Mouse (Mus musculus) brain, embryonic 14.5 days (tissue): ENCODE measurements around the gene Smarce1. TPM values are rescaled to one million over a fixed set of nuclear protein-coding genes. Genes with fewer than 3 reads are reported as not detected.
"Not testable (repeated sequence)": the region's sequence is repeated elsewhere in the genome, so short reads cannot be mapped to it uniquely, and the experiment has no call there.

Experiments used
- DNase-seq: peaks from one replicate; pipeline ENCODE4 v3.0.0-alpha.2; 2011; ENCODE audit warnings: low read depth
- CTCF ChIP-seq: fragments of 200-500 bp; IDR thresholded peaks from 2 replicates; pipeline ENCODE4 v1.5.1; 2012; ENCODE audit warnings: inconsistent platforms, mild to moderate bottlenecking, moderate library complexity, borderline replicate concordance; ENCODE audit not compliant: insufficient read depth, insufficient read length; ENCODE audit errors: extremely low read depth
- POLR2A ChIP-seq: fragments of 200-500 bp; IDR thresholded peaks from 2 replicates; pipeline ENCODE4 v1.6.1; 2012; ENCODE audit warnings: mild to moderate bottlenecking, inconsistent platforms, borderline replicate concordance; ENCODE audit not compliant: poor library complexity, insufficient read depth, insufficient read length, severe bottlenecking; ENCODE audit errors: extremely low read depth
- polyA plus RNA-seq: library from polyadenylated mRNA; depleted of rRNA; stranded (reverse); fragments of >200 nt; gene quantifications from 2 replicates; pipeline ENCODE4 v1.2.3, GENCODE M21; 2012

Gene Smarce1
- polyA plus RNA-seq, 1 experiment: 270 TPM

GRCm38 (mm10) chr11:99249115-99249514 lies 18.3 kb upstream of the Smarce1 start:
- no peak for TF ChIP-seq POLR2A
- TF ChIP-seq CTCF: peak; percentile 51; the same call in 1 of the 2 replicates
- no peak for DNase-seq

GRCm38 (mm10) chr11:99247916-99248315 lies 17.1 kb upstream of the Smarce1 start:
- TF ChIP-seq CTCF: no peak
- no peak for TF ChIP-seq POLR2A
- no peak for DNase-seq

GRCm38 (mm10) chr11:99244519-99244918 lies 13.7 kb upstream of the Smarce1 start:
- not testable (repeated sequence) for DNase-seq

- TF ChIP-seq POLR2A: no peak
- no peak for TF ChIP-seq CTCF
- peak; percentile 48 for DNase-seq
Observed at GRCm38 (mm10) chr11:99243820-99244374, 13.1 kb upstream of the Smarce1 start, which contains the start of gene Krt222. Gene Krt222 (minus strand): TSS chr11:99244085.

GRCm38 (mm10) chr11:99243200-99243819 lies 12.5 kb upstream of the Smarce1 start:
- DNase-seq: peak; percentile 10
- no peak for TF ChIP-seq POLR2A
- TF ChIP-seq CTCF: no peak

- DNase-seq: no peak
- no peak for TF ChIP-seq POLR2A
- TF ChIP-seq CTCF: no peak
Observed at GRCm38 (mm10) chr11:99242056-99242455, 11.2 kb upstream of the Smarce1 start.

- TF ChIP-seq CTCF: no peak
- TF ChIP-seq POLR2A: no peak
- DNase-seq: peak; percentile 26
Observed at GRCm38 (mm10) chr11:99238468-99238867, 7.7 kb upstream of the Smarce1 start.

- TF ChIP-seq CTCF (no peak), POLR2A (no peak)
- peak; percentile 13 for DNase-seq
Observed at GRCm38 (mm10) chr11:99231049-99231816, 416 bp upstream of the Smarce1 start.

- peak; percentile 52 for DNase-seq
- TF ChIP-seq CTCF (no peak), POLR2A (no peak)
Observed at GRCm38 (mm10) chr11:99229641-99230260, 1.1 kb downstream of the Smarce1 start.

GRCm38 (mm10) chr11:99226298-99226697 lies 4.5 kb downstream of the Smarce1 start:
- no peak for DNase-seq
- TF ChIP-seq POLR2A (no peak), CTCF (no peak)

GRCm38 (mm10) chr11:99223310-99223709 lies 7.5 kb downstream of the Smarce1 start:
- TF ChIP-seq POLR2A (no peak), CTCF (no peak)
- DNase-seq: no peak

GRCm38 (mm10) chr11:99221811-99222210 lies 9.0 kb downstream of the Smarce1 start:
- TF ChIP-seq CTCF (no peak), POLR2A (no peak)
- DNase-seq: no peak
